Mouse (Mus musculus): ENCODE results near the gene Kdm2b.

DNA sequence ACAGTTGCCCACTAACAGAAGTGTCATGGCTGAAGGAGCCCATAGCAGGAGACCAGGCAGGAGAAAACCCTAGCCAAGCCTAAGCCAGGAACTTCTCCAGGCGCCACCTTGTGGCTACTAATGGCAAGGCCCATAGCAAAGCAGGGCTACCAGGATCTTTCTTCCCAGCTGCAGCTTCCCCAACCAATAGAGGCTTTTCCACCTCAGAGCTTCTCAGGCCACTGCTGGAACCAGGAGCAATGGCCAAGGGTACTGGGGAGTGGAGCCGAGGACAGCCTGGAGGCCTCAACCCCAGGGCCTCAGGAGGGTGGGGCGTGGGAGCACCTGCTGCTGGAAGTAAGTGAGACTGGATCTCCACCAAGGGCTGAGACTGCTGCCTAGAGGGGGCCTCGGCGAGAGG, 108.3 kb downstream of the Kdm2b start:
- TF ChIP-seq CTCF (IDR thresholded peaks at IDR 0.05; ENCODE audit: borderline replicate concordance, insufficient read depth, low read length): peak; percentile 41; the same call in 1 of the 2 replicates
- TF ChIP-seq POLR2A (IDR thresholded peaks at IDR 0.05; ENCODE audit: low read depth, low read length): no peak
